Mouse (Mus musculus): ENCODE measurements at regions not wholly inside any gene's neighbourhood (a gene's known extent, or its start where the extent isn't known, plus 50 kb on each side); places are given as distances from the start of the nearest gene placed in this dataset.
A peak's percentile ranks its signal among the peaks of the same experiment; 100 is the strongest.

GRCm38 (mm10) chr6:17400147-17400546, 63.5 kb upstream of the Met start:
- DNase-seq, result peak; percentile 31

- DNase-seq, result no peak
These were observed 55.5 kb upstream of the Met start for GRCm38 (mm10) chr6:17408094-17408493.

- no peak for DNase-seq
These were observed 53.7 kb upstream of the Met start for GRCm38 (mm10) chr6:17409703-17410408.

- no peak for DNase-seq
These were observed 53.2 kb upstream of the Met start for GRCm38 (mm10) chr6:17410409-17410722.

All from heart, postnatal 4 days (tissue).